Mouse (Mus musculus) thymus, postnatal 14 days (tissue): Measurements from ENCODE around the gene Cwf19l2.
"Not testable (repeated sequence)": the region's sequence is repeated elsewhere in the genome, so short reads cannot be mapped to it uniquely, and the experiment has no call there.

Source experiments
- DNase-seq: peaks from one replicate; pipeline ENCODE4 v3.0.0; 2021

Gene Cwf19l2

GRCm38 (mm10) chr9:3403251-3404208 lies at the start of gene Cwf19l2:
Cwf19l2 (plus strand) TSS chr9:3403592.
- peak; percentile 85 for DNase-seq

DNA sequence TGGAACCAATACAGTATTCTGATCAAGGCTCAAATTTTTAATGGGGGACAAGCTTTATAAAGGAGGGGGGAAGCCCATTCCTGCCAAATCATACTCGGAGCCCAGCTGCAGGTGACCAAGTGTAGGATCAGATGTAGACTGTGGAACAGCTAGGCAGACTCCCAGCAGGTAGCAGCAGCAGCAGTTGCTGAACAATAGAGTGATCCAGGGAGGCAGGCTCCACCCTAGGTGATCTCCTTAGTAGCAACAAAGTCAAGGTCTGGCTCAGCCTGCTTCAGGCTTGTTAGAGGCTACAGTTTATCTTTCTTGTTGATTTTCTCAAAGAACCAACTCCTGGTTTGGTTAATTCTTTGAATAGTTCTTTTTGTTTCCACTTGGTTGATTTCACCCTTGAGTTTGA lies 27.1 kb upstream of the Cwf19l2 start:
- DNase-seq = not testable (repeated sequence)

- peak; percentile 13 for DNase-seq
Measured at GRCm38 (mm10) chr9:3404372-3404771, 980 bp downstream of the Cwf19l2 start.

DNA sequence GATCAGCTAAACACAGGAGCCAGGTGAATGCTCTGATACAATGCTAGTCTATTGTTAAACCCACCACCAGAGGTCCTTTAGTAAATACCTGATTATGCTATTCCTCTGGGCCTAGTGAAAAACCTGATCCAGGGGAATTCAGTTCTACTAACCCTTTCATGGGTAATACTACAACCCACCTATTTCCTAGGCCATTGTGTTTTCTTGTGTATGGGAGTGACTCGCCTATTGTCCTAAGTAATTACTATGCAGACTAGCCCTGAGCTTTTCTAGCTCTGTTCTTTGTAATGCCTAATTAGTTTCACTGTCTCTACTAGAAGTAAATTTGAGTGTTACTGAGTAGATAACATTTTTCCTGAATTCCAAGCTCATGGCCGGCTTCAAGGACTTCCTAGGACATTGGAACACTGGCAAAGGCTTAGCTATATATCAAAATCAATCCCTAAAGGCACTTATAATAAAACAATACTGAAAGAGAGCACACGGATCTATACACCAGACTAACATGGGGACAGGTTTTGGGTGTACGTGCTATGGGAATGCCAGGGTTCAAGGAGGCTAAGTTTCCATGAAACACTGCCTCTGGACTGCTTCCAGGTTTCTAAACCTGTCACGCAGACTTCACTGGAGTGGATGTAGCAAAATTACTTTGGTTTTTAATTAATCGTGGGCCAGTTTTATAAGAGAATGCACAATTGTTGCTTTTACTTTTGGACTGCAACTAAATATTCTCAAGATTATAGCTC lies 36.3 kb downstream of the Cwf19l2 start:
- not testable (repeated sequence) for DNase-seq

DNA sequence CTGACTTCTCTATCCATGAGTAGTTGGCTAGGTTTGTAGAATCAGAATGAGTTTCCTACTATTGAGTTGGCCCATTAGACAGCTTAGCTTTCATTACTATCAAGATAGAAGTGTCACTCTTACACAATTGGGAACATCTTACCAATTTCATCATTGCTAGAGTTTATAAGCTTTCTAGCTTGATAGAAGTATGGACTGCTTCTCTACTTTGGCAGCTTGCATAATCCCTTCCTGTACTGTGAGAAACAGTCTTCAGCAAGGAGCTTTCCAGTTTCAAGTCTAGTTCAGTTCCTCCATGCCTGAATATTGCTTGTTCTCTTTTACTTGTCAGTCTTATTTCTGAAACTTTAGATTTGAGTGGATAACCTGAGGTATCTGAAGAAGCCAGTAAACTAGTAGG lies 68.5 kb downstream of the Cwf19l2 start:
- DNase-seq = no peak

- no peak for DNase-seq
Measured at GRCm38 (mm10) chr9:3518645-3519044, 115.3 kb downstream of the Cwf19l2 start.

DNA sequence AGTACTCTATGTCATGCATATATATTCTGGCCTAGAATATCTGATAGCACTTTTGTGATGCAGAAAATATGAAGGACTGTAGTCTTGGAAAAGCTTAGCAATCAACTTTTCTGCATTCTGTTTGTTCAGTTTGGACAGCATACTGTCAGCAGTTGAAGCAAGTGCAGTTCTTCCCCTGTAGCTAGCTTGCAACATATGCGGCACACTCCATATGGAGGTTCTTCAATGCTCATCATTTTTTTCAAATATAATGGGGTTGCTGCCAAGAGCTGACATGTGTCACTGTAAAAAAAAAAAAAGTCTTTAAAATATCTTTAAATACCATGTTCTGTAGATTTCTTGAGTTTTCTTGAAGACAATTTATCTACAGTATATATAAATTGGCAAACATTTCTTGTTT lies 115.8 kb downstream of the Cwf19l2 start:
- DNase-seq = no peak

DNA sequence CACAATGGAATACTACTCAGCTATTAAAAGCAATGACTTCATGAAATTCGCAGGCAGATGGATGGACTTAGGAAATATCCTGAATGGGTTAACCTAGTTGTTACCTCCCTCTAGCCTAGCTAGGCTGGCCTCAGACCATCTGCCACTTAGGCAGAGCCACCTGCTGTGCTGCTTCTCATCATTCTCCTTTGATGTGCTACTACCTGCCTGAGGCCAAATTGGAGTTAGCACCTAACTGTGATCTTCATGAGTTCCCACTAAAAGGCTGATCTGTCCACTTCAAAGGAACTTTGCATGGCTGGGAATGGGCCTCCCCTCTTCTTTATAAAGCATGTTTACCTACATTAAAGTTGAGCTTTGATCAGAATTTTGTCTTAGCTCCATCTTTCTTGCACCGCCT lies 117.6 kb downstream of the Cwf19l2 start:
- DNase-seq = no peak
